Mouse (Mus musculus): ENCODE measurements around the gene Nos1. TPM values are rescaled to one million over a fixed set of nuclear protein-coding genes. Genes with fewer than 3 reads are reported as not detected.
"Not testable (repeated sequence)": the region's sequence is repeated elsewhere in the genome, so short reads cannot be mapped to it uniquely, and the experiment has no call there.

Gene Nos1
- polyA plus RNA-seq, 1 experiment from 2014 or later: not detected

- no peaks in the 10 kb centered on the region for H3K36me3 ChIP-seq (ENCODE audit: inconsistent target)
- WGBS (ENCODE audit: missing documents): 24% methylated on average over 13 of the region's 13 CpGs
- H3K79me2 ChIP-seq (ENCODE audit: inconsistent target): no peaks in the 10 kb centered on the region
- no peak overlapping the region for H3K27ac ChIP-seq
- no peak overlapping the region for H3K4me3 ChIP-seq (ENCODE audit: inconsistent target)
These were observed 83.9 kb downstream of the Nos1 start for GRCm38 (mm10) chr5:117864588-117865300.

- Histone ChIP-seq H3K4me3 (ENCODE audit: inconsistent target) (no peak overlapping the region), H3K79me2 (ENCODE audit: inconsistent target) (no peaks in the 10 kb centered on the region), H3K36me3 (ENCODE audit: inconsistent target) (no peaks in the 10 kb centered on the region), H3K27ac (no peak overlapping the region)
- 50% methylated on average over 16 of the region's 16 CpGs for WGBS (ENCODE audit: missing documents)
These were observed 85.0 kb downstream of the Nos1 start for GRCm38 (mm10) chr5:117865876-117866275.

- 44% methylated on average over 1 of the region's 1 CpGs for WGBS (ENCODE audit: missing documents)
- no peak overlapping the region for H3K4me3 ChIP-seq (ENCODE audit: inconsistent target)
- no peak overlapping the region for H3K27ac ChIP-seq
These were observed 90.8 kb downstream of the Nos1 start for GRCm38 (mm10) chr5:117871614-117872013.

GRCm38 (mm10) chr5:117873807-117874206, 93.0 kb downstream of the Nos1 start:
- H3K4me3 ChIP-seq (ENCODE audit: inconsistent target): no peak overlapping the region
- H3K27ac ChIP-seq: no peak overlapping the region
- H3K79me2 ChIP-seq (ENCODE audit: inconsistent target): no peaks in the 10 kb centered on the region
- 92% methylated on average over 8 of the region's 8 CpGs for WGBS (ENCODE audit: missing documents)
- no peaks in the 10 kb centered on the region for H3K36me3 ChIP-seq (ENCODE audit: inconsistent target)

More at GRCm38 (mm10) chr5:117871614-117872013, 90.8 kb downstream of the Nos1 start:
- Histone ChIP-seq H3K79me2 (ENCODE audit: inconsistent target) (no peaks in the 10 kb centered on the region), H3K36me3 (ENCODE audit: inconsistent target) (no peaks in the 10 kb centered on the region)

- H3K27ac ChIP-seq: no peak overlapping the region
- 81% methylated on average over 7 of the region's 7 CpGs for WGBS (ENCODE audit: missing documents)
- H3K79me2 ChIP-seq (ENCODE audit: inconsistent target): no peaks in the 10 kb centered on the region
- no peaks in the 10 kb centered on the region for H3K36me3 ChIP-seq (ENCODE audit: inconsistent target)
- H3K4me3 ChIP-seq (ENCODE audit: inconsistent target): no peak overlapping the region
These were observed 93.4 kb downstream of the Nos1 start for GRCm38 (mm10) chr5:117874236-117874635.

GRCm38 (mm10) chr5:117879136-117879535, 98.3 kb downstream of the Nos1 start:
- Histone ChIP-seq H3K27ac (no peak overlapping the region), H3K4me3 (ENCODE audit: inconsistent target) (no peak overlapping the region)
- whole genome bisulfite sequencing (ENCODE audit: missing documents): 52% methylated on average over 14 of the region's 14 CpGs

GRCm38 (mm10) chr5:117880916-117881555, 100.2 kb downstream of the Nos1 start:
- Histone ChIP-seq H3K79me2 (ENCODE audit: inconsistent target) (no peaks in the 10 kb centered on the region), H3K4me3 (ENCODE audit: inconsistent target) (no peak overlapping the region), H3K36me3 (ENCODE audit: inconsistent target) (no peaks in the 10 kb centered on the region), H3K27ac (no peak overlapping the region)
- 82% methylated on average over 9 of the region's 9 CpGs for WGBS (ENCODE audit: missing documents)

More at GRCm38 (mm10) chr5:117879136-117879535, 98.3 kb downstream of the Nos1 start:
- Histone ChIP-seq H3K36me3 (ENCODE audit: inconsistent target) (no peaks in the 10 kb centered on the region), H3K79me2 (ENCODE audit: inconsistent target) (no peaks in the 10 kb centered on the region)

GRCm38 (mm10) chr5:117882411-117882810, 101.6 kb downstream of the Nos1 start:
- not testable (repeated sequence) for H3K27ac ChIP-seq; H3K36me3 ChIP-seq (ENCODE audit: inconsistent target); H3K79me2 ChIP-seq (ENCODE audit: inconsistent target); H3K4me3 ChIP-seq (ENCODE audit: inconsistent target)
- 73% methylated on average over 1 of the region's 1 CpGs for WGBS (ENCODE audit: missing documents)

- WGBS (ENCODE audit: missing documents): 45% methylated on average over 2 of the region's 2 CpGs
- Histone ChIP-seq H3K27ac (no peak overlapping the region), H3K36me3 (ENCODE audit: inconsistent target) (no peaks in the 10 kb centered on the region), H3K4me3 (ENCODE audit: inconsistent target) (no peak overlapping the region), H3K79me2 (ENCODE audit: inconsistent target) (no peaks in the 10 kb centered on the region)
These were observed 104.2 kb downstream of the Nos1 start for GRCm38 (mm10) chr5:117884991-117885390.

GRCm38 (mm10) chr5:117888126-117888525, 107.3 kb downstream of the Nos1 start:
- H3K4me3 ChIP-seq (ENCODE audit: inconsistent target): no peak overlapping the region
- H3K36me3 ChIP-seq (ENCODE audit: inconsistent target): no peaks in the 10 kb centered on the region
- WGBS (ENCODE audit: missing documents): 29% methylated on average over 3 of the region's 3 CpGs
- no peak overlapping the region for H3K27ac ChIP-seq
- H3K79me2 ChIP-seq (ENCODE audit: inconsistent target): no peaks in the 10 kb centered on the region

- 74% methylated on average over 6 of the region's 6 CpGs for WGBS (ENCODE audit: missing documents)
- Histone ChIP-seq H3K79me2 (ENCODE audit: inconsistent target) (no peaks in the 10 kb centered on the region), H3K36me3 (ENCODE audit: inconsistent target) (no peaks in the 10 kb centered on the region), H3K4me3 (ENCODE audit: inconsistent target) (no peak overlapping the region), H3K27ac (no peak overlapping the region)
These were observed 108.1 kb downstream of the Nos1 start for GRCm38 (mm10) chr5:117888946-117889345.

- H3K36me3 ChIP-seq (ENCODE audit: inconsistent target): no peaks in the 10 kb centered on the region
- WGBS (ENCODE audit: missing documents): 77% methylated on average over 8 of the region's 8 CpGs
- H3K27ac ChIP-seq: no peak overlapping the region
- no peak overlapping the region for H3K4me3 ChIP-seq (ENCODE audit: inconsistent target)
- no peaks in the 10 kb centered on the region for H3K79me2 ChIP-seq (ENCODE audit: inconsistent target)
These were observed 108.7 kb downstream of the Nos1 start for GRCm38 (mm10) chr5:117889571-117889970.

- Histone ChIP-seq H3K36me3 (ENCODE audit: inconsistent target) (no peaks in the 10 kb centered on the region), H3K79me2 (ENCODE audit: inconsistent target) (no peaks in the 10 kb centered on the region), H3K4me3 (ENCODE audit: inconsistent target) (no peak overlapping the region), H3K27ac (no peak overlapping the region)
- WGBS (ENCODE audit: missing documents): 66% methylated on average over 8 of the region's 8 CpGs
These were observed 110.0 kb downstream of the Nos1 start for GRCm38 (mm10) chr5:117890871-117891270.

- H3K4me3 ChIP-seq (ENCODE audit: inconsistent target): no peak overlapping the region
- WGBS (ENCODE audit: missing documents): 49% methylated on average over 5 of the region's 5 CpGs
- no peaks in the 10 kb centered on the region for H3K36me3 ChIP-seq (ENCODE audit: inconsistent target)
- H3K79me2 ChIP-seq (ENCODE audit: inconsistent target): no peaks in the 10 kb centered on the region
- H3K27ac ChIP-seq: no peak overlapping the region
These were observed 110.7 kb downstream of the Nos1 start for GRCm38 (mm10) chr5:117891545-117891944.

GRCm38 (mm10) chr5:117894050-117894449, 113.2 kb downstream of the Nos1 start:
- H3K4me3 ChIP-seq (ENCODE audit: inconsistent target): no peak overlapping the region
- H3K36me3 ChIP-seq (ENCODE audit: inconsistent target): no peaks in the 10 kb centered on the region
- H3K79me2 ChIP-seq (ENCODE audit: inconsistent target): no peaks in the 10 kb centered on the region
- H3K27ac ChIP-seq: no peak overlapping the region
- 91% methylated on average over 5 of the region's 5 CpGs for WGBS (ENCODE audit: missing documents)
